Comparison of ENCODE assay signal across 8 mouse cellular contexts in the genomic region with DNA sequence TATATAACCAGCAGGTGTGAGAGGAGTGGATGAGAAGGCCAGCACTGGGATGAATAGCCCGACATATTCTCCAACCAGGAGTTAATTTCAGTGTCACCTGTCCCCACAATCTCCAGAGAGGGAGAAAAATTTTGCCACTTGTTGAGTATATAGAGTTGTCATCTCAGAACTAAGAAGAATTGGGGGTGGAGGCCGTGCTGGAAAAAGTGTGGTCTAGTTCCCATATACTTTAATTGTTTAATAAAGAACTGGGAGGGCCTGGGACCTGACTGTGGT. TPM values are rescaled to one million over a fixed set of nuclear protein-coding genes. Genes with fewer than 3 reads are reported as not detected.
DNase-seq lines count a peak whose midpoint lies in the region; ATAC-seq and TF ChIP-seq lines count a peak whose summit lies in the region.

No protein-coding gene starts in this region.

- peak overlapping the region; percentile 93 for H3K9ac ChIP-seq in heart, embryonic 12.5 days
- peak overlapping the region; percentile 90 for H3K9ac ChIP-seq in forebrain, embryonic 15.5 days (replicated peaks)
- H3K9ac ChIP-seq in liver, embryonic 16.5 days (ENCODE audit: low read depth, low read length): peak overlapping the region; percentile 90

- no peaks in the 10 kb centered on the region for H3K9me3 ChIP-seq in heart, embryonic 12.5 days (replicated peaks)
- no peaks in the 10 kb centered on the region for H3K9me3 ChIP-seq in E14TG2a.4 (ENCODE audit: low read length)
- H3K9me3 ChIP-seq in forebrain, embryonic 15.5 days: no peaks in the 10 kb centered on the region
- H3K9me3 ChIP-seq in liver, embryonic 16.5 days (replicated peaks; ENCODE audit: control insufficient read depth, low read length): no peaks in the 10 kb centered on the region

- H3K27ac ChIP-seq in heart, embryonic 12.5 days (ENCODE audit: poor library complexity, severe bottlenecking): peak overlapping the region; percentile 45; the same call in 1 of the 2 replicates
- peak overlapping the region; percentile 41; the same call in 1 of the 2 replicates for H3K27ac ChIP-seq in forebrain, embryonic 15.5 days (replicated peaks)
- peak overlapping the region; percentile 25 for H3K27ac ChIP-seq in liver, embryonic 16.5 days (ENCODE audit: low read length)

- H3K36me3 ChIP-seq in heart, embryonic 12.5 days: peaks cover 49% of the 10 kb centered on the region
- peaks cover 48% of the 10 kb centered on the region for H3K36me3 ChIP-seq in E14TG2a.4 (ENCODE audit: insufficient read depth, low read length)
- H3K36me3 ChIP-seq in forebrain, embryonic 15.5 days: peaks cover 43% of the 10 kb centered on the region
- H3K36me3 ChIP-seq in liver, embryonic 16.5 days (ENCODE audit: control insufficient read depth, insufficient read depth): peaks cover 34% of the 10 kb centered on the region

- peak overlapping the region; percentile 93 for H3K4me3 ChIP-seq in heart, embryonic 12.5 days
- peak overlapping the region; percentile 92 for H3K4me3 ChIP-seq in E14TG2a.4 (replicated peaks; ENCODE audit: low read length)
- H3K4me3 ChIP-seq in forebrain, embryonic 15.5 days: peak overlapping the region; percentile 83
- H3K4me3 ChIP-seq in liver, embryonic 16.5 days (ENCODE audit: low read depth, low read length): peak overlapping the region; percentile 86

- no peak for ATAC-seq in heart, embryonic 12.5 days (ENCODE audit: insufficient number of reproducible peaks, low FRiP score)
- no peak for ATAC-seq in forebrain, embryonic 15.5 days (replicated peaks)
- no peak for ATAC-seq in liver, embryonic 16.5 days (ENCODE audit: low read depth)
- ATAC-seq in megakaryocyte-erythroid progenitor cell, adult 5-6 weeks (replicated peaks; ENCODE audit: low FRiP score, low TSS enrichment, poor library complexity, severe bottlenecking): no peak

- H3K27me3 ChIP-seq in heart, embryonic 12.5 days (replicated peaks): no peaks in the 10 kb centered on the region
- H3K27me3 ChIP-seq in E14TG2a.4 (ENCODE audit: insufficient read depth, low read length): no peaks in the 10 kb centered on the region; the same call in 1 of the 2 replicates
- H3K27me3 ChIP-seq in forebrain, embryonic 15.5 days: no peaks in the 10 kb centered on the region
- no peaks in the 10 kb centered on the region for H3K27me3 ChIP-seq in liver, embryonic 16.5 days (ENCODE audit: control insufficient read depth, insufficient read depth, low read depth, low read length)

- WGBS in heart, embryonic 12.5 days: 21% methylated on average over 2 of the region's 2 CpGs
- WGBS in forebrain, embryonic 15.5 days: 32% methylated on average over 2 of the region's 2 CpGs
- WGBS in liver, embryonic 16.5 days (ENCODE audit: insufficient replicate concordance): 14% methylated on average over 2 of the region's 2 CpGs

- no peak for DNase-seq in heart, adult 11 months
- DNase-seq in adrenal gland, postnatal 4 days (ENCODE audit: low spot score in 2 of 2): no peak
- DNase-seq in spleen, postnatal 14 days (ENCODE audit: low spot score in 2 of 2): no peak

- peaks cover 15% of the 10 kb centered on the region for H3K4me1 ChIP-seq in heart, embryonic 12.5 days (replicated peaks)
- H3K4me1 ChIP-seq in E14TG2a.4 (replicated peaks; ENCODE audit: low read depth, low read length): peaks cover 68% of the 10 kb centered on the region
- peaks cover 19% of the 10 kb centered on the region for H3K4me1 ChIP-seq in forebrain, embryonic 15.5 days
- peaks cover 12% of the 10 kb centered on the region for H3K4me1 ChIP-seq in liver, embryonic 16.5 days (ENCODE audit: control insufficient read depth, low read depth, low read length)

- H3K4me2 ChIP-seq in heart, embryonic 12.5 days: peak overlapping the region; percentile 85
- H3K4me2 ChIP-seq in forebrain, embryonic 15.5 days (replicated peaks): peak overlapping the region; percentile 61
- H3K4me2 ChIP-seq in liver, embryonic 16.5 days (ENCODE audit: low read depth, low read length): peak overlapping the region; percentile 83

- TF ChIP-seq CTCF in E14TG2a.4 (conservative IDR thresholded peaks at IDR 0.05; ENCODE audit: low read length): no peak

RNA-seq across cellular contexts. Expression of a gene that starts 2.3 kb away (rescaled TPM):
- polyA plus RNA-seq in heart, embryonic 12.5 days (2016; fragmentation: Nextera tagmentation; extraction: Ambion mirVana): 81.9 and 84.8 TPM in 2 replicates
- polyA plus RNA-seq in forebrain, embryonic 15.5 days (2015; fragmentation: Nextera tagmentation; extraction: Ambion mirVana): 48.1 and 50.9 TPM in 2 replicates
- 40.1 and 41.7 TPM in 2 replicates for polyA plus RNA-seq in liver, embryonic 16.5 days (2015; fragmentation: Nextera tagmentation; extraction: Ambion mirVana)
- total RNA-seq in adrenal gland, postnatal 4 days (2021): 10 to 100 TPM; 61.2 to 63.4 TPM
- 24.2 and 42.1 TPM in 2 replicates for total RNA-seq in megakaryocyte-erythroid progenitor cell, adult 5-6 weeks (2014; fragmentation: Nextera tagmentation)
- total RNA-seq in megakaryocyte-erythroid progenitor cell, adult 5-6 weeks (2017): 14.1 and 18.1 TPM in 2 replicates

RNA-seq across cellular contexts. Expression of a gene that starts 18.4 kb away (rescaled TPM):
- 12.5 and 14.4 TPM in 2 replicates for polyA plus RNA-seq in heart, embryonic 12.5 days (2016; fragmentation: Nextera tagmentation; extraction: Ambion mirVana)
- polyA plus RNA-seq in forebrain, embryonic 15.5 days (2015; fragmentation: Nextera tagmentation; extraction: Ambion mirVana): 23.2 and 23.9 TPM in 2 replicates
- 5.7 and 6.1 TPM in 2 replicates for polyA plus RNA-seq in liver, embryonic 16.5 days (2015; fragmentation: Nextera tagmentation; extraction: Ambion mirVana)
- 10 to 100 TPM; 26.8 to 30.6 TPM for total RNA-seq in adrenal gland, postnatal 4 days (2021)
- total RNA-seq in megakaryocyte-erythroid progenitor cell, adult 5-6 weeks (2014; fragmentation: Nextera tagmentation): 13.6 and 29.9 TPM in 2 replicates
- total RNA-seq in megakaryocyte-erythroid progenitor cell, adult 5-6 weeks (2017): 12.1 and 23.3 TPM in 2 replicates

RNA-seq across cellular contexts. Expression of a gene that starts 37.5 kb away (rescaled TPM):
- 386 and 388 TPM in 2 replicates for polyA plus RNA-seq in heart, embryonic 12.5 days (2016; fragmentation: Nextera tagmentation; extraction: Ambion mirVana)
- polyA plus RNA-seq in forebrain, embryonic 15.5 days (2015; fragmentation: Nextera tagmentation; extraction: Ambion mirVana): 243 and 273 TPM in 2 replicates
- polyA plus RNA-seq in liver, embryonic 16.5 days (2015; fragmentation: Nextera tagmentation; extraction: Ambion mirVana): 311 and 346 TPM in 2 replicates
- 100 to 1,000 TPM; 196 to 201 TPM for total RNA-seq in adrenal gland, postnatal 4 days (2021)
- 270 and 300 TPM in 2 replicates for total RNA-seq in megakaryocyte-erythroid progenitor cell, adult 5-6 weeks (2014; fragmentation: Nextera tagmentation)
- 278 and 305 TPM in 2 replicates for total RNA-seq in megakaryocyte-erythroid progenitor cell, adult 5-6 weeks (2017)

RNA-seq across cellular contexts. Expression of a gene that starts 43.1 kb away (rescaled TPM):
- 179 and 187 TPM in 2 replicates for polyA plus RNA-seq in heart, embryonic 12.5 days (2016; fragmentation: Nextera tagmentation; extraction: Ambion mirVana)
- polyA plus RNA-seq in forebrain, embryonic 15.5 days (2015; fragmentation: Nextera tagmentation; extraction: Ambion mirVana): 12.0 and 12.9 TPM in 2 replicates
- 37.2 and 39.1 TPM in 2 replicates for polyA plus RNA-seq in liver, embryonic 16.5 days (2015; fragmentation: Nextera tagmentation; extraction: Ambion mirVana)
- total RNA-seq in adrenal gland, postnatal 4 days (2021): 100 to 1,000 TPM; 100 to 114 TPM
- 13.5 and 18.9 TPM in 2 replicates for total RNA-seq in megakaryocyte-erythroid progenitor cell, adult 5-6 weeks (2014; fragmentation: Nextera tagmentation)
- 5.7 and 10.3 TPM in 2 replicates for total RNA-seq in megakaryocyte-erythroid progenitor cell, adult 5-6 weeks (2017)

RNA-seq across cellular contexts. Expression of a gene that starts 51.2 kb away (rescaled TPM):
- polyA plus RNA-seq in heart, embryonic 12.5 days (2016; fragmentation: Nextera tagmentation; extraction: Ambion mirVana): 6.5 and 8.1 TPM in 2 replicates
- polyA plus RNA-seq in forebrain, embryonic 15.5 days (2015; fragmentation: Nextera tagmentation; extraction: Ambion mirVana): 5.1 and 5.5 TPM in 2 replicates
- 31.7 and 36.0 TPM in 2 replicates for polyA plus RNA-seq in liver, embryonic 16.5 days (2015; fragmentation: Nextera tagmentation; extraction: Ambion mirVana)
- 10 to 100 TPM; 57.2 to 64.8 TPM for total RNA-seq in adrenal gland, postnatal 4 days (2021)
- total RNA-seq in megakaryocyte-erythroid progenitor cell, adult 5-6 weeks (2014; fragmentation: Nextera tagmentation): 80.4 and 113 TPM in 2 replicates
- 64.4 and 90.0 TPM in 2 replicates for total RNA-seq in megakaryocyte-erythroid progenitor cell, adult 5-6 weeks (2017)
